Comparison of ENCODE assay signal across 14 mouse cellular contexts in genomic region chr2:115493020-115493419, GRCm38 (mm10).
"Had no signal": no experiment of that assay in that cellular context is flagged by ENCODE, and none has a peak within 500 bp of the region (broad histone marks: within the 10 kb centered on the region; RNA-seq: fewer than 3 reads in every experiment).

No protein-coding gene starts in this region.

- H3K36me3 ChIP-seq: liver, embryonic 13.5 days; midbrain, embryonic 13.5 days had no signal

- H3K4me1 ChIP-seq: liver, embryonic 13.5 days; midbrain, embryonic 13.5 days had no signal

- H3K27ac ChIP-seq: kidney, embryonic 15.5 days; liver, embryonic 13.5 days; midbrain, embryonic 13.5 days had no signal

- DNase-seq: kidney, adult 11 months; kidney, adult 8-10 months; kidney, postnatal 10 days; kidney, postnatal 36 days; left cerebral cortex, postnatal 4 days; liver, embryonic 13.5 days; lung, adult 2 months; lung, postnatal 14 days; lung, postnatal 4 days; right cerebral cortex, postnatal 25 days; thymus, adult 18-20 months; thymus, postnatal 36 days had no signal

- H3K27me3 ChIP-seq: kidney, embryonic 15.5 days; liver, embryonic 13.5 days; midbrain, embryonic 13.5 days had no signal

- H3K9me3 ChIP-seq: kidney, embryonic 15.5 days; liver, embryonic 13.5 days; midbrain, embryonic 13.5 days had no signal

- H3K4me3 ChIP-seq: kidney, embryonic 15.5 days; liver, embryonic 13.5 days; midbrain, embryonic 13.5 days had no signal

- H3K4me2 ChIP-seq: kidney, embryonic 15.5 days; liver, embryonic 13.5 days; midbrain, embryonic 13.5 days had no signal

- ATAC-seq: midbrain, embryonic 13.5 days had no signal

- H3K9ac ChIP-seq: kidney, embryonic 15.5 days; liver, embryonic 13.5 days; midbrain, embryonic 13.5 days had no signal
